Mouse (Mus musculus): ENCODE results near the gene Dntt.

DNA sequence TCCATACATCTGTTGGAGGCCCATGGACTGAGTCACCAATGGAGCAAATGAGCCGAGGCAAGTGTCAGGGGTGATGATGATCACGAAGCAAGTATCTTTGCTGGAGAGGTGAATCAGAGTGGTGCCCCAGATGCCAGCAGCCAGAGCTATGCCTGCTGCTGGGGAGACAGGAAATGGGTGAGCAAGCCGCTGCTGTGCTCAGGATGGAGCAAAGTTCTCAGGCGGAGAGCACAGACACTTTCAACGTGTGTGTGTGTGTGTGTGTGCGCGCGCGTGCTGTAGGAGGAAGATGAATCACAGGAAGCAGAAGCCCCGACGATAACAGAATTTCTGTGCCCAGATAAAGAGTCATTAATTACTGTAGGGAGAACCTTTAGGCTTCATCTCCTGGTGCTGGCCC, 1.9 kb downstream of the Dntt start:
- no peak for TF ChIP-seq POLR2A (IDR thresholded peaks at IDR 0.05; ENCODE audit: extremely low read depth, insufficient read depth, low read length)
- no peak for TF ChIP-seq CTCF (IDR thresholded peaks at IDR 0.05; ENCODE audit: extremely low read depth, insufficient read depth, low read length)

All from cortical plate, adult 2 months (tissue).